Mouse (Mus musculus) heart, embryonic 13.5 days (tissue): ENCODE data around the gene Ino80b. TPM values are rescaled to one million over a fixed set of nuclear protein-coding genes. Genes with fewer than 3 reads are reported as not detected.
A peak's percentile ranks its signal among the peaks of the same experiment; 100 is the strongest.

ENCODE experiments used
- ATAC-seq: fragments of 200-750 bp; cut with Nextera tagmentation; 2 replicates; pipeline ENCODE4 v1.8.0; 2017; ENCODE audit warnings: moderate TSS enrichment; ENCODE audit not compliant: insufficient number of reproducible peaks, low FRiP score, low TSS enrichment; ENCODE audit errors: extremely low read depth
- H3K27ac ChIP-seq: fragments of 300-500 bp; sonication (generic); replicated peaks from 2 replicates; pipeline ENCODE4 v1.5.1; 2015; ENCODE audit warnings: moderate library complexity, mild to moderate bottlenecking, inconsistent platforms
- H3K27me3 ChIP-seq: fragments of 300-500 bp; sonication (generic); replicated peaks from 2 replicates; pipeline ENCODE4 v1.6.1; 2015; ENCODE audit warnings: mild to moderate bottlenecking, inconsistent platforms
- H3K36me3 ChIP-seq: fragments of 300-500 bp; sonication (generic); 2 replicates; pipeline ENCODE4 v1.6.1; 2015; ENCODE audit warnings: mild to moderate bottlenecking, inconsistent platforms
- H3K4me1 ChIP-seq: fragments of 300-500 bp; sonication (generic); 2 replicates; pipeline ENCODE4 v1.6.1; 2015; ENCODE audit warnings: inconsistent platforms
- H3K4me2 ChIP-seq: fragments of 300-500 bp; sonication (generic); 2 replicates; pipeline ENCODE4 v1.6.1; 2015; ENCODE audit warnings: inconsistent platforms, mild to moderate bottlenecking, moderate library complexity
- H3K4me3 ChIP-seq: fragments of 300-500 bp; sonication (generic); 2 replicates; pipeline ENCODE4 v1.5.1; 2015; ENCODE audit warnings: moderate library complexity, mild to moderate bottlenecking, inconsistent platforms
- H3K9ac ChIP-seq: fragments of 300-500 bp; sonication (generic); 2 replicates; pipeline ENCODE4 v1.6.1; 2015; ENCODE audit warnings: inconsistent platforms, mild to moderate bottlenecking, moderate library complexity
- H3K9me3 ChIP-seq: fragments of 300-500 bp; sonication (generic); 2 replicates; pipeline ENCODE4 v1.6.1; 2016; ENCODE audit warnings: inconsistent platforms
- WGBS: fragments of 180-500 bp; shearing (Covaris S2); methylation state at CpG from one replicate; pipeline ENCODE4 v1.1.7; 2015; ENCODE audit warnings: mixed read lengths; 5-methylcytosine and 5-hydroxymethylcytosine counted together
- polyA plus RNA-seq: library from polyadenylated mRNA; unstranded; fragments of >200 nt; fragmentation: Nextera tagmentation; extraction: Ambion mirVana; gene quantifications from 2 replicates; pipeline ENCODE4 v1.2.1, GENCODE M21; 2015

The Ino80b gene
- polyA plus RNA-seq, 1 experiment from 2014 or later = 8.7 TPM

DNA sequence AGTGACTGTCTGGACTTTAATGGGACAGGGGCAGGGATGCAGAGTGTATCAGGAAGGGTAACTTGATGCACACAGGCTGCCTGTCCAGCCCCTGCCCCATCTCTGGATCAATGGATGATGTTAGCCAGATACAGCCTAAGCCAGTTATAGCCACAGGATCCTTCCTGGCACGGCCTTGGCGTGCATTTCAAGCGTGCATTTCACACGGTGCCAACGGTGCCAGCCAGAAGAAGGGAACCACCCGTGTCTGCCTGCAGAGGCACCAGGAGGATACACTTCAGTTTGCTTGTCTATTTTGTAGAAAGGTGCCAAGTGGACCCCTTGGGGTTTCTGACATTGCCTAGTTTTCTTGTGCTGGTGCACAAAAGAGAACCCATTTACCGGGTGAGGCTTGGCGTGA is 14.8 kb upstream of the Ino80b start:
- 91% methylated on average over 8 of the region's 8 CpGs for WGBS
- Histone ChIP-seq H3K9ac (no peak overlapping the region), H3K4me2 (no peak overlapping the region), H3K4me3 (no peak overlapping the region), H3K27ac (no peak overlapping the region), H3K27me3 (peaks cover 1% of the 10 kb centered on the region; the same call in 1 of the 2 replicates), H3K9me3 (no peaks in the 10 kb centered on the region), H3K4me1 (peaks cover 53% of the 10 kb centered on the region), H3K36me3 (no peaks in the 10 kb centered on the region)
- no peak for ATAC-seq

DNA sequence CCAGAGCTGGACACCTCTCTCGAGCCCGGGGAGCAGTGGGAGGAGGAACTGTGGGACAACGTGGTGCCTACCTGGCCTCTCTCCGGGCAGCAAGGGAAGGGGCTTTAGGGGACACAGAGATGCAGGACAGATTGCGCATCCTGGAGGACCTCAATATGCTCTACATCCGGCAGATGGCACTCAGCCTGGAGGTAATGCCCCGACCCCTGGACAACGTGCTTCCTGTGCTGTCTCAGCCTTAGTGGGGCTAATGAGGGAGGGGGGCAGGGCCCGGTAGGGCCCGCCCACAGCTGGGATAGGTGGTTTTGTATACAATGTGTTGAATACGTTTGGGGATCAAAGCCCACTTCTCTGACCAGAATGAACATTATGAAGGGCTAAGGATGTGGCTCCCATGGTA is 12.8 kb upstream of the Ino80b start:
- peak overlapping the region; percentile 64 for H3K4me3 ChIP-seq
- H3K27ac ChIP-seq = peak overlapping the region; percentile 99
- peak; percentile 27; the same call in 1 of the 2 replicates for ATAC-seq
- H3K36me3 ChIP-seq = no peaks in the 10 kb centered on the region
- peak overlapping the region; percentile 91 for H3K9ac ChIP-seq
- 3% methylated on average over 11 of the region's 11 CpGs for WGBS
- peaks cover 56% of the 10 kb centered on the region for H3K4me1 ChIP-seq
- peak overlapping the region; percentile 88 for H3K4me2 ChIP-seq
- peaks cover 5% of the 10 kb centered on the region; the same call in 1 of the 2 replicates for H3K27me3 ChIP-seq
- H3K9me3 ChIP-seq = no peaks in the 10 kb centered on the region

DNA sequence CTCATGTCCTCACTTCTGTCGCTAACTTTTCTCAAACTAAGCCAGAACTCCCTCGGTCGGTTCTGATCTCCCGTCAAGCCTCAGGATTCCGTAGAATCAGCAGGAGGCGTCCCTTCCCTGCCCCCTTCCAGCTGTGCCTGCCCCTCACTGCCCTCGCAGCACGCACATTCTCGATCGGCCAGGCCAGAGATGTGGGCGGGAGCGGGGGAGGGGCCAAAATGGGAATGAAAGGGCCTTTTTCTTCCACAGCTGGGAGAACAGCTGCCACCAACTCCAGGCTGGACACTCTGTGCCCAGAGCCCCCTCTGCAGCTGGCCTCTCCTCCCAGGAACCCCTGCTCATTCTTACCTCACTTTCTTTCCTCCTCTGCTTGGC is 12.3 kb upstream of the Ino80b start:
- Histone ChIP-seq H3K4me3 (peak overlapping the region; percentile 64), H3K27ac (peak overlapping the region; percentile 99), H3K4me1 (peaks cover 51% of the 10 kb centered on the region), H3K9me3 (no peaks in the 10 kb centered on the region), H3K36me3 (no peaks in the 10 kb centered on the region), H3K9ac (peak overlapping the region; percentile 91), H3K4me2 (peak overlapping the region; percentile 88), H3K27me3 (peaks cover 5% of the 10 kb centered on the region; the same call in 1 of the 2 replicates)
- WGBS = 0% methylated on average over 12 of the region's 12 CpGs
- ATAC-seq = peak; percentile 70

DNA sequence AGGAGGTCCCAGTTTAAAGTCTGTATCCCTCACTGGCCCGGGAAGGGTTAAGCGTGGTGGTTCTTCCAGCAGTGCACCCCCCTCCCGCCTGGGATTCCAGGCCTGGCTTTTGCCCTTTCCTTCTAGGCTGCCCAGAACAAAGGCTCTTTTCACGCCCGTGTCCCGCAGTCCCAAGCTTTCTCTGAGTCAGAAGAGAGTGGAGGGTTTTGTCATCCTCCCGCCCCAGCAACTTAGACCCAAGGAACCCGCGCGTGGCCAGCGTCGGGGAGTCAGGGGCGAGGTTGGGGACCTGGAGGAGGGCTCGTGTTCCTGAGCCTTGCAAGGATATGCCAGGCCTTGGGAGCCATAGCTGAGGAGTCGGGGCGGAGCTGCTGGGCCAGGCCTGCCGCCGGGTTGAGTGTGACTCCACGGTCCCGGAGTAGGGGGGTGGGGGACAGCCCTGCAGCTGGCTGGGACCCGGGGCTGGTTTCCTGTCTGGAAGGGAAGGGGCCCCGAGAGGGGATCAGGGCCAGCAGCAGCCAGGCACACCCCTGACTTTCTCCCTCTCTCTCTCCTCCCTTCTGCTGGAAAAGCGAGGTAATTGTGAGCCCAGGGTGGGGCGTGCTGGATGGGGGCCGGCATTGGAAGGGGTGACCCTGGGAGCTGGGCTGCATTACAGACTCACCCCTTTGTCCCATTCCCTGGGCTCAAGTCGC is 11.8 kb upstream of the Ino80b start:
- peak; percentile 60 for ATAC-seq
- Histone ChIP-seq H3K4me1 (peaks cover 45% of the 10 kb centered on the region), H3K27me3 (peaks cover 5% of the 10 kb centered on the region; the same call in 1 of the 2 replicates), H3K27ac (peak overlapping the region; percentile 99), H3K9me3 (no peaks in the 10 kb centered on the region), H3K4me3 (peak overlapping the region; percentile 64), H3K9ac (peak overlapping the region; percentile 91), H3K4me2 (peak overlapping the region; percentile 88), H3K36me3 (no peaks in the 10 kb centered on the region)
- under 1% methylated on average over 26 of the region's 26 CpGs for WGBS

DNA sequence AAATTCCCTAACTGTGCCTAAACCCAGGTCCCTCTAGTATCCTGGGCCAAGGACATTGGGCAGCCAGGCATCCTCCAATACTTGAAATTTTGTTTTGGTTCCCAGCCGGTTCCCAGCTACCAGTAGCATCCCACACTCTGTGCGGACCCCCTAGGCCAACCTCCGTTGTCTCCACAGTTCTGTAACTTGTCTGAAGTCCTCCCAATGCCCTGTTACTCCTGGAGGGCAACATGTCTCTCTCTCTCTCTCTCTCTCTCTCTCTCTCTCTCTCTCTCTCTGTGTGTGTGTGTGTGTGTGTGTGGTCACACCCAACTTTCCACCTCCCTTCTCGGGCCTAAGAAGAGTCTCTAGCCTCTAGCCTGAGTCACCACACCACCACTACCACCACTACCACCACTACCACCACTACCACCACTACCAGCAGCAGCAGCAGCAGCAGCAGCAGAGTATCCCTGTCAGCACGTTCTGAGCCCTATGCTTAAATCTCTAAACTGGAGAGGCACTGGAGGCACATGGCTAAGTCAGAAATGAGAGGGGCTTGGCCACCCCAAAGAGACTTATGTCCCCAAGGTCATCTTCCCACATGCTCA is 11.2 kb upstream of the Ino80b start:
- peak overlapping the region; percentile 99 for H3K27ac ChIP-seq
- peak overlapping the region; percentile 64 for H3K4me3 ChIP-seq
- peaks cover 39% of the 10 kb centered on the region for H3K4me1 ChIP-seq
- 21% methylated on average over 5 of the region's 5 CpGs for WGBS
- H3K9me3 ChIP-seq = no peaks in the 10 kb centered on the region
- H3K9ac ChIP-seq = peak overlapping the region; percentile 91
- no peaks in the 10 kb centered on the region for H3K36me3 ChIP-seq
- no peak for ATAC-seq
- H3K4me2 ChIP-seq = peak overlapping the region; percentile 88
- H3K27me3 ChIP-seq = peaks cover 5% of the 10 kb centered on the region; the same call in 1 of the 2 replicates

DNA sequence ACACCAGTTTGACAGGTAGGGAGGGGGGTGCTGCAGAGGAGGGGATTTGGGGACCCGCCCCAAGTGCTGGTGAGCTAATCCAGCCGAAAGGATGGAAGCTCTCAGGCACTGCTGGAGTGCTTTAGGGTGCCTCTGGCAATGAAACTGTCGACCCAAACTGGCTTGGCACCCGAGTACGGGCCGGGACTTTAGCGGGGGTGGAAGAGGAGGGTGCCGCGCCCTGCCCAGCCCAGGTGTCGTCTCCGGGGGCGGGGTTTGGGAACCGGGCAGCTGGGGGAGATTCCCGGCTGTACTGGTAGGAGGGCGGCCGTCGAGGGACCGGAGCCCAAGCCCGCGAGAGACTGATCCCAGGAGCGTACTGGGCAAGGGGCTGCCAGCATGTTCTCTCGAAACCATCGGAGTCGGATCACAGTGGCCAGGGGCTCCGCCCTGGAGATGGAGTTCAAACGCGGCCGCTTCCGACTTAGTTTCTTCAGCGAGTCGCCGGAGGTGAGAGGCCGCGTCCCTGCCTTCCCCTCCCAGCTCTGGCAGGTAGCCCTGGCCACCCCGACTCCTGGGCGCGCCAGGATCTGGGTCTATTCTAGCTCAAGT is 10.4 kb upstream of the Ino80b start:
- Histone ChIP-seq H3K4me2 (peak overlapping the region; percentile 88), H3K9me3 (no peaks in the 10 kb centered on the region), H3K36me3 (no peaks in the 10 kb centered on the region), H3K27me3 (peaks cover 5% of the 10 kb centered on the region; the same call in 1 of the 2 replicates), H3K9ac (peak overlapping the region; percentile 91), H3K27ac (peak overlapping the region; percentile 99), H3K4me1 (peaks cover 37% of the 10 kb centered on the region), H3K4me3 (peak overlapping the region; percentile 64)
- no peak for ATAC-seq
- 4% methylated on average over 37 of the region's 37 CpGs for WGBS

DNA sequence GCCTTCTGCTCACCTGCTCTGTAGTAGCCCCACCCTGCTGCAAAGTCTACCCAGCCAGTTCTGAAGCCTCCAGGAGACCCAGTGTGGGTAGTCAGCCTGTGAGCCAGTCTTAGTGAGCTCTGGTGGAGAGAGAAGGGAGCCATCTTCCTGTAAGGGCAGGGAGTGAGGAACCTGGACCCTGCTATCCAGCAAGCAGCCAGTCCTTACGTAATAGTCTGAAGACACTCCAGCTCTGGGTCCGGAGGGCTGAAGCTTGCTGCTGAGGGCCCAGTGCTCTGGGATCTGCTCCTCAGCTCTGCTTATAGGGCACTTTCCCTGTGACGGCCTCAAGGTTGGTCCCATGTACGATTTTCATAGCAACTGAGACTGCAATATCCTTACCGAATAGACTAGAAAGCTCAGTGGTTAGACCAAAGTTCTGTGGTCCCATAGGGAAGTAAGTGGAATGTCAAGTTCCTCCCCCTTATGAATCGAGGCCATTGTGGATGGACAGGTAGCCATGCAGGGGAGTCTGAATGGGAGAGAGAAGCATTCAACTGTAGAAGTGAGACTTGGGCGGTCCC is 9.8 kb upstream of the Ino80b start, which contains the start of gene Rtkn:
TSS of gene Rtkn (plus strand) at position 513 of the 563 bp plus-strand sequence.
- no peaks in the 10 kb centered on the region for H3K9me3 ChIP-seq
- peaks cover 37% of the 10 kb centered on the region for H3K4me1 ChIP-seq
- H3K27ac ChIP-seq = peak within 1 kb of the TSS; percentile 99
- H3K27me3 ChIP-seq = peaks cover 5% of the 10 kb centered on the region; the same call in 1 of the 2 replicates
- 61% methylated on average over 7 of the region's 7 CpGs for WGBS
- ATAC-seq = no peak
- peak within 1 kb of the TSS; percentile 64 for H3K4me3 ChIP-seq
- H3K4me2 ChIP-seq = peak within 1 kb of the TSS; percentile 88
- no peaks in the 10 kb centered on the region for H3K36me3 ChIP-seq
- peak within 1 kb of the TSS; percentile 91 for H3K9ac ChIP-seq

DNA sequence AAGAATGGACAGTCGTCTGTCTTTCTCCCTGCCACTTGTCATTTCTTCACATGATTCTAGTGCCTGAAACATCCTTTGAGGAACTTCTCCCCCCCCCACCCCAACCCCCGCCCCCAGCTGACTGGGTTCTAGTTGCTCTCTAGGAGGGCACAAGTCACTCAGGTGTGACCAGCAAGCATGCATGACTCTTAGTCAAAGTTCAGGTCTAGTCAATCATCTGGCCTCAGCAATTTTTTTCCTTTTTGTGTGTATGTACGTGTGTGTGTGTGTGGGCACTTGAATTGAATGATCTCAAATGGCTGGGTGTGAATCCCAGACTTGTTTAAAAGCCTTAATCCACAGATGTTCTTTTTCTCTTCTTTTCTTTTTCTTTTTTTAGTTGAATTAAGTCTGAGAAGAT is 9.0 kb upstream of the Ino80b start:
- no peak for ATAC-seq
- Histone ChIP-seq H3K4me1 (peaks cover 36% of the 10 kb centered on the region), H3K36me3 (no peaks in the 10 kb centered on the region), H3K27me3 (peaks cover 5% of the 10 kb centered on the region; the same call in 1 of the 2 replicates), H3K9ac (no peak overlapping the region), H3K4me3 (no peak overlapping the region), H3K27ac (no peak overlapping the region), H3K4me2 (no peak overlapping the region), H3K9me3 (no peaks in the 10 kb centered on the region)
- 67% methylated on average over 3 of the region's 3 CpGs for WGBS

DNA sequence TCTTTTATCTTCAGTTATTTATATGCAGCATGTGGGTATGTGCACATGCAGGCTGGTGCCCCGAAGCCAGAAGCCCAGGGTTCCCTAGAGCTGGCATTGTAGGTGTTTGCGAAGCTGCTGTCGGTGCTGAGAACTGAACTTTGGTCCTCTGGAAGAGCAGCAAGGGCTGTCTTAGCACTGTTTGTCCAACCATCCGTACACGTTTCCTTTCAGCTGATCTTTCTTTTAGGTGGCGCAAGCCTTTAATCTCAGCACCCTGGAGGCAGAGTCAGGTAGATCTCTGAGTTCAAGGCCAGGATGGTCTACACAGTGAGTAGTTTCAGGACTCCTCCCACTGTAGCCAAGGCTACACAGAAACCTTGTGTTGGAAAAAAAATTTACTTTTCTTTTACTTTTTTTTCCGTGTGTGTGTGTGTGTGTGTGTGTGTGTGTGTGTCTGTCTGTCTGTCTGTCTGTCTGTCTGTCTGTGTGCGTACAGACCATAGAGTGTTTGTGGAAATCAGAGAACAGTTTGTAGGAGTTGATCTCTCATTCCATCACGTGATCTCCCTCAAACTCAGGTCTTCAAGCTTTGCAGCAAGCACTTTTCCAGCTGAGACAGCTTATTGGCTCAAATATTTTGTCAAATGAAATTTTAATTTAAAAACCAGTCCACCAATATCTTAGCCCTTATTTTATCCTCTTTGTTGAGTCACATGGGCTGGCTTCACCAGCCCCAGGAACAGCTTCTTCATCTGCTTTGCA is 7.1 kb upstream of the Ino80b start:
- no peak overlapping the region for H3K4me3 ChIP-seq
- peaks cover 20% of the 10 kb centered on the region for H3K4me1 ChIP-seq
- peaks cover 5% of the 10 kb centered on the region; the same call in 1 of the 2 replicates for H3K27me3 ChIP-seq
- ATAC-seq = no peak
- H3K9ac ChIP-seq = no peak overlapping the region
- no peaks in the 10 kb centered on the region for H3K36me3 ChIP-seq
- H3K9me3 ChIP-seq = no peaks in the 10 kb centered on the region
- H3K27ac ChIP-seq = no peak overlapping the region
- 77% methylated on average over 9 of the region's 9 CpGs for WGBS
- H3K4me2 ChIP-seq = no peak overlapping the region

DNA sequence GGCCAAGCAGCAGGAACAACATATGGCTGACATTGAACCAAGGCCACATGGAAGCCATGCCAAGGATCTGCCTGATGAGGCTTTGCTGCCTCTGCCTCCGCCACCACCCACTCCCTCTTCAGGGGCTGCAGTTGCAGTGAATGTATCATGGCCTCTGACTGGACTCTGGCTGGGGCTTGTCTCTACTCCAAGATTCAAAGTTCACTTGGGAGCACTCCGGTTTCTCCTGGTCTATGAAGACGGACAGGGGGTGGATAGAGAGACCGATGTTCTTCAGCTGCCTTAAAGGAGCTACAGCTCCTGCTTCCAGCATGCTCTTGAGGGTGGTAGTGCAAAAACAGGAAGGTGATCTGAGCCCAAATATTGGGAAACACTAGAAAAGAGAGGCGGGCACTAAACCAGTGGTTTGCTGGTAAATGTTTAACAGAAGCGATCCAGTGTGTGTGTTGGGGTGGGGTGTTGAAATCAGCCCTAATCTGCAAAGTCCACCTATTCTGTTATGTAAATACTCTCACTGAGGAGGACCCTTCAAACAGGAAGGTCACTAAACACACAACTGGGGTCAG is 6.3 kb upstream of the Ino80b start:
- no peak overlapping the region for H3K4me2 ChIP-seq
- 73% methylated on average over 6 of the region's 6 CpGs for WGBS
- H3K4me1 ChIP-seq = peaks cover 18% of the 10 kb centered on the region
- no peak overlapping the region for H3K27ac ChIP-seq
- H3K9ac ChIP-seq = no peak overlapping the region
- no peak overlapping the region for H3K4me3 ChIP-seq
- ATAC-seq = no peak
- no peaks in the 10 kb centered on the region for H3K36me3 ChIP-seq
- H3K9me3 ChIP-seq = no peaks in the 10 kb centered on the region
- H3K27me3 ChIP-seq = peaks cover 5% of the 10 kb centered on the region; the same call in 1 of the 2 replicates
